Mouse (Mus musculus): Measurements from ENCODE around the gene Gm42791. TPM values are rescaled to one million over a fixed set of nuclear protein-coding genes. Genes with fewer than 3 reads are reported as not detected.
A peak's percentile ranks its signal among the peaks of the same experiment; 100 is the strongest.

The Gm42791 gene
- total and polyA plus RNA-seq, 2 experiments from 2014 or later = 5.7 TPM; not detected in 1

DNA sequence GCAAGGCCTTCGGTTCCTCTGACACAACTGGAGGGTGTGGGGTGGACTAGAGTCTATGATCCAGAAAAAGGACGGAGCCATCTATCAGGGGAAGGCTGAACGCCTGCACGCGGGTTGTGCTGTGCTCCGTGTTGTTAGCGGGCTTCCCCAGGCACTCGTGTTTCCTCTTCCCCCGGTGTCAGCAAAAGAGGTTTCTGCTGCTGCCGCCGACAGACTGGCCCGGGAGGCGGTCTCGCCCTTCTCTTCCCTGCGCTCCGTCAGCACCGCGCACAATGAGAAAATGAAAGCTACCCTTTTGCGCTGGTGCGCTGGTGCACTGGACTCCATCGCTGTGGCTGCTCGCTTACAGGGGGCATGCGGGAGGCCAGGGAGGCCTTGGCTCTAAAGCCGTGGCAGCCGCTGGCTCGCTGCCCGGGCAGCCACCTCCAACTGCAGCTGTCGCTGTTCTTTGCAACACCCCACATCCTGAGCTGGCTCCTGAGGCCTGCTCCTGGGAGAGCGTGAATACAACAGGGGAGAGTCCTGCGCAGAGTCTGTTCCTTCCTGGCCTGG lies 36.3 kb upstream of the Gm42791 start:
- DNase-seq = peak; percentile 76
- peak; percentile 88 for ATAC-seq
- Histone ChIP-seq H3K36me3 (ENCODE audit: insufficient read depth) (no peaks in the 10 kb centered on the region), H3K9ac (peak overlapping the region; percentile 57), H3K27me3 (ENCODE audit: insufficient read depth, low read length) (no peaks in the 10 kb centered on the region), H3K4me2 (ENCODE audit: low read depth) (peak overlapping the region; percentile 59), H3K27ac (ENCODE audit: low read depth, low read length) (peak overlapping the region; percentile 73), H3K4me1 (ENCODE audit: insufficient read depth) (no peaks in the 10 kb centered on the region), H3K4me3 (ENCODE audit: low read depth, low read length) (peak overlapping the region; percentile 24; the same call in 1 of the 2 replicates), H3K9me3 (ENCODE audit: low read length) (no peaks in the 10 kb centered on the region)
- WGBS = 4% methylated on average over 30 of the region's 30 CpGs
- no peak for TF ChIP-seq CTCF (IDR thresholded peaks at IDR 0.05; ENCODE audit: low read depth)

DNA sequence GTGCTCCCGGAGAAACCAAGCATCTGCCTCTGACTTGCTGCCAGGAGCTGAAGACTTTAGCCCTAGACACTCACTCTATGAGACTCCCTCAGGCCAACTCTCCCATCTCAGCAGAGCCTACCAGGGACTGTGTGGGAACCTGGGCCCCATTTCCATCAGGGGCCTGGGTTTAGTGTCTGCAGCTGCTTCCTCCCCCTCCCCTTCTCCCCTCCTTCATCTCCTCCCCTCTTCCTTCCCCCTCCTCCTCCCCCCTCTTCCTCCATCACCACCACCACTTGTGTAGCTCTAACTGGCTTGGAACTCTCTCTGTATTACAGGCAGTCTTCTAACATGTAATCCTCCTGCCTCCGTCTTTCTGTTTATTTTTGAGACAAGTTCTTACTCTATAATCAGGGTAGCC lies 35.2 kb upstream of the Gm42791 start:
- ATAC-seq = no peak
- H3K27me3 ChIP-seq (ENCODE audit: insufficient read depth, low read length) = no peaks in the 10 kb centered on the region
- WGBS = 53% methylated on average over 2 of the region's 2 CpGs

DNA sequence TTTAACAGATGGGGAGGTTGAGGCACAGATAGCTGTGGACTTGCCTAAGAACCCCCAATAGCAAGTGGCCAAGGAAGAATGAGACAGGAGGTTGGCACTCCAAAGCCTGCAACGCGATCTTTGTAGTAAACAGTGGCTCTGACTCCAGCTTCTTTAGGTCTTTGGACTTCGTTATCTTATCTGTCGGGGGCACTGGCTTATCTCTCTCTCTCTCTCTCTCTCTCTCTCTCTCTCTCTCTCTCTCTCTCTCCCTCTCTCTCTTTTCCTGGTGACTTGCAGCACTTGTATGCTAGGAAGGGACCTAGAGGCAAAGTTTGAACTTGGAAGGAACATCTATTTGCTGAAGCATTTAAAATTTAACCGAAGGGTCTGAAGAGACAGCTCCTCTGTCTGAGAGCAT lies 33.4 kb upstream of the Gm42791 start:
- DNase-seq (no peak), ATAC-seq (no peak)
- H3K36me3 ChIP-seq (ENCODE audit: insufficient read depth) = no peaks in the 10 kb centered on the region
- 77% methylated on average over 5 of the region's 5 CpGs for WGBS
- no peak overlapping the region for H3K4me2 ChIP-seq (ENCODE audit: low read depth)
- no peaks in the 10 kb centered on the region for H3K9me3 ChIP-seq (ENCODE audit: low read length)
- no peak overlapping the region for H3K9ac ChIP-seq
- H3K27me3 ChIP-seq (ENCODE audit: insufficient read depth, low read length) = no peaks in the 10 kb centered on the region
- TF ChIP-seq CTCF (IDR thresholded peaks at IDR 0.05; ENCODE audit: low read depth) = no peak
- H3K27ac ChIP-seq (ENCODE audit: low read depth, low read length) = no peak overlapping the region
- no peaks in the 10 kb centered on the region for H3K4me1 ChIP-seq (ENCODE audit: insufficient read depth)
- H3K4me3 ChIP-seq (ENCODE audit: low read depth, low read length) = no peak overlapping the region

More for the DNA sequence above, 35.2 kb upstream of the Gm42791 start:
- no peak for TF ChIP-seq CTCF (IDR thresholded peaks at IDR 0.05; ENCODE audit: low read depth)
- no peak overlapping the region for H3K9ac ChIP-seq
- no peak overlapping the region for H3K27ac ChIP-seq (ENCODE audit: low read depth, low read length)
- no peaks in the 10 kb centered on the region for H3K36me3 ChIP-seq (ENCODE audit: insufficient read depth)
- H3K4me3 ChIP-seq (ENCODE audit: low read depth, low read length) = no peak overlapping the region
- H3K9me3 ChIP-seq (ENCODE audit: low read length) = no peaks in the 10 kb centered on the region
- H3K4me2 ChIP-seq (ENCODE audit: low read depth) = no peak overlapping the region
- H3K4me1 ChIP-seq (ENCODE audit: insufficient read depth) = no peaks in the 10 kb centered on the region
- no peak for DNase-seq

DNA sequence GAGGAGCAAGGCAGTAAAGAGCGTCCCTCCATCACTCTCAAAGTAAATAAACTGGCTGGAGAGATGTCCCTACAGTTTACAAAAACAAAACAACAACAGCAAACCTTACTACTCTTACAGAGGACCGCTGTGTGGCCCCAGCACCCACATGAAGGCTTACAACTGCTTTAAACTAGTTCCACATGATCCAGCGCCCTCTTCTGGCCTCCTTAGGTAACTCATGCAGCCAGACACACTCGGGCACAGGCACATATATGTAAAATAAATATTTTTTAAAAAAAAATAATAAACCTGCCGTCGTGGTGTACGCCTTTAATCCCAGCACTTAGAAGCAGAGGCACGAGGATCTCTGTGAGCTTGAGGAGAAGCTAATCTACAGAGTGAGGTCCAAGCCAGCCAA lies 32.4 kb upstream of the Gm42791 start:
- 0 out of 2 replicates have a peak, but pooled peaks have one; percentile 10 for TF ChIP-seq CTCF (IDR thresholded peaks at IDR 0.05; ENCODE audit: low read depth)
- no peaks in the 10 kb centered on the region for H3K27me3 ChIP-seq (ENCODE audit: insufficient read depth, low read length)
- H3K4me2 ChIP-seq (ENCODE audit: low read depth) = no peak overlapping the region
- ATAC-seq (no peak), DNase-seq (no peak)
- no peak overlapping the region for H3K9ac ChIP-seq
- WGBS = 80% methylated on average over 8 of the region's 8 CpGs
- no peaks in the 10 kb centered on the region for H3K4me1 ChIP-seq (ENCODE audit: insufficient read depth)
- no peak overlapping the region for H3K27ac ChIP-seq (ENCODE audit: low read depth, low read length)
- H3K9me3 ChIP-seq (ENCODE audit: low read length) = no peaks in the 10 kb centered on the region
- no peaks in the 10 kb centered on the region for H3K36me3 ChIP-seq (ENCODE audit: insufficient read depth)
- H3K4me3 ChIP-seq (ENCODE audit: low read depth, low read length) = no peak overlapping the region

DNA sequence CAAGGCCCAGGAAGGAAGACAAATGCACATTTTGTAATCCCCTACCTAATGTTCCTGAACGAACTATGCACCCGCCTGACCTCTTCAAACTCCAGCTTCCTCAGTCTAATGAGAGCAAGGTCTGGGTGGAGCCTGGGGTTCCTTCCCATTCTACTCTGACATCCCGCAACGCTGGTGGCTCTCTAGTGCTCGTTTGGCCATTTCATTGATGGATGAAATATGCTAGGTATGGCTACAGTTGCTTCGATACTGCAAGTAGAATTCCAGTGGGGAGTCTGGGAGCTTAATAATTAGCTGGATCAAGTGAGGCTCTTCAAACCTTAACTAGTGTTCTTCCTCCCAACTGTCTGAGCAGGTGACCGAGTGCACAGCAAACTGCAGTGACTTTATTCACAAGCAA lies 26.2 kb upstream of the Gm42791 start:
- Histone ChIP-seq H3K4me1 (ENCODE audit: insufficient read depth) (no peaks in the 10 kb centered on the region), H3K27ac (ENCODE audit: low read depth, low read length) (no peak overlapping the region), H3K4me2 (ENCODE audit: low read depth) (0 out of 2 replicates have a peak overlapping the region, but pooled peaks have one; percentile 10), H3K4me3 (ENCODE audit: low read depth, low read length) (no peak overlapping the region), H3K36me3 (ENCODE audit: insufficient read depth) (no peaks in the 10 kb centered on the region), H3K9ac (no peak overlapping the region), H3K9me3 (ENCODE audit: low read length) (no peaks in the 10 kb centered on the region), H3K27me3 (ENCODE audit: insufficient read depth, low read length) (no peaks in the 10 kb centered on the region)
- 53% methylated on average over 7 of the region's 7 CpGs for WGBS
- DNase-seq (no peak), ATAC-seq (no peak)
- TF ChIP-seq CTCF (IDR thresholded peaks at IDR 0.05; ENCODE audit: low read depth) = no peak

DNA sequence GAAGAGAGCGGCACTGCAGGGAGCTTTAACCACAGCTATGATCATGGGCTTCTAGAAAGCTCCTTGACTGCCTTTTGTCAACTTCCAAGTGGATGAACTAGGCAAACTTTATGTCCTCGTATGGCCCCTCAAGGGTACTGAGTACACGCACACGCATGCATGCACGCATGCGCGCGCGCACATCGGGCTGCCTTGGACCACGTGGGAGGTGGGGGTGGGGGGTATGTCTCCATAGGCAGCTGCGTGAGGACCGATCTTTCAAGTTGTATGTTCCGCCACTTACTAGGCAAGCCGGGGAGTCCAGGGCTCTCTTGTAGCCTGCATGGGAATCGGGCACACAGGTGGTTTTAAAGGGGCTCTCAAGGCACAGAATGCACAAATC lies 25.7 kb upstream of the Gm42791 start:
- ATAC-seq = no peak
- no peaks in the 10 kb centered on the region for H3K9me3 ChIP-seq (ENCODE audit: low read length)
- H3K27ac ChIP-seq (ENCODE audit: low read depth, low read length) = no peak overlapping the region
- H3K9ac ChIP-seq = no peak overlapping the region
- TF ChIP-seq CTCF (IDR thresholded peaks at IDR 0.05; ENCODE audit: low read depth) = no peak
- H3K4me2 ChIP-seq (ENCODE audit: low read depth) = peak overlapping the region; percentile 10; the same call in 1 of the 2 replicates
- no peaks in the 10 kb centered on the region for H3K4me1 ChIP-seq (ENCODE audit: insufficient read depth)
- H3K36me3 ChIP-seq (ENCODE audit: insufficient read depth) = no peaks in the 10 kb centered on the region
- H3K4me3 ChIP-seq (ENCODE audit: low read depth, low read length) = no peak overlapping the region
- no peaks in the 10 kb centered on the region for H3K27me3 ChIP-seq (ENCODE audit: insufficient read depth, low read length)
- 69% methylated on average over 16 of the region's 16 CpGs for WGBS
- DNase-seq = no peak

DNA sequence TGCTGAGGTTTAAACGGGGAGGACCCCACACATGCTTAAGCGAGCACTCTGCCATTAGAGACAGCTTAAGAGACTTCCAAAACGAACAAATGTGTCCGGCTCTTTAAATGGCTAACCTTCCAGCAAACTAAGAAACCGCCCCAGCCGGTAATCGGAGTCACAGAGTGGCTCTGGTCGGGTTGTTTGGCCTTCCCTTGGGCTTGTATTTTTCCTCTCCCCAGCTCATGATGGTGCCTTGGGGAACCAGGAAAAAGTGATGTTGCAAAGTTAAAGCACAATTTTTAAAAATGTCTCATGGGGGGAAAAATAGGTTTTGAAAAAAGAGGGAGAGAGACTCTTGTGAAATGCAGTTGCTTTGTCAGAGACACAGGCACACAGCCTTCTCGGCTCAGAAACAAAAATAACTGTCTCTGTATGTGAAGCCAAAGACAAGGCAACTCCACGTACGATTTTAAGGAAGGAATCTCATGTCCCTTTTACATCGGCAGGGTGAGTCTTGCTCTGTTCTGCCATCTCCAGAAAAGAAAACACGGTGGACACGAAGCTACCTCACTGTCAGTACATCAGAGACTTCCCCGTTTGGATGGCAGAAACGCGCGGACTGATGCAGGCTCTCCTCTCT lies 25.2 kb upstream of the Gm42791 start:
- 55% methylated on average over 18 of the region's 18 CpGs for WGBS
- TF ChIP-seq CTCF (IDR thresholded peaks at IDR 0.05; ENCODE audit: low read depth) = no peak
- H3K27ac ChIP-seq (ENCODE audit: low read depth, low read length) = no peak overlapping the region
- H3K4me1 ChIP-seq (ENCODE audit: insufficient read depth) = no peaks in the 10 kb centered on the region
- H3K9me3 ChIP-seq (ENCODE audit: low read length) = no peaks in the 10 kb centered on the region
- H3K9ac ChIP-seq = no peak overlapping the region
- H3K4me3 ChIP-seq (ENCODE audit: low read depth, low read length) = no peak overlapping the region
- no peak for DNase-seq
- no peaks in the 10 kb centered on the region for H3K36me3 ChIP-seq (ENCODE audit: insufficient read depth)
- no peaks in the 10 kb centered on the region for H3K27me3 ChIP-seq (ENCODE audit: insufficient read depth, low read length)
- H3K4me2 ChIP-seq (ENCODE audit: low read depth) = 0 out of 2 replicates have a peak overlapping the region, but pooled peaks have one; percentile 10
- ATAC-seq = no peak

Data from forebrain, postnatal 0 days (tissue).